Comparison of ENCODE assay signal across 11 mouse cellular contexts in genomic region chr14:59205461-59205860, GRCm38 (mm10). TPM values are rescaled to one million over a fixed set of nuclear protein-coding genes. Genes with fewer than 3 reads are reported as not detected.
DNase-seq lines count a peak whose midpoint lies in the region; ATAC-seq and TF ChIP-seq lines count a peak whose summit lies in the region.
"Had no signal": no experiment of that assay in that cellular context is flagged by ENCODE, and none has a peak within 500 bp of the region (broad histone marks: within the 10 kb centered on the region; RNA-seq: fewer than 3 reads in every experiment).

No protein-coding gene starts in this region.

- TF ChIP-seq CTCF in gastrocnemius, adult 2 months (IDR thresholded peaks at IDR 0.05), result no peak

- no peak for ATAC-seq in embryonic facial prominence, embryonic 12.5 days (ENCODE audit: insufficient number of reproducible peaks, insufficient read depth, low FRiP score, low TSS enrichment)
- no peak for ATAC-seq in hindbrain, embryonic 13.5 days (ENCODE audit: low FRiP score)
- no peak for ATAC-seq in midbrain, embryonic 14.5 days (ENCODE audit: low FRiP score, low TSS enrichment)

- WGBS in embryonic facial prominence, embryonic 12.5 days, result 22% methylated on average over 7 of the region's 7 CpGs
- 25% methylated on average over 7 of the region's 7 CpGs for WGBS in hindbrain, embryonic 13.5 days
- WGBS in midbrain, embryonic 14.5 days, result 17% methylated on average over 7 of the region's 7 CpGs

- DNase-seq in embryo, embryonic 10 days (ENCODE audit: low spot score), result peak; percentile 40
- peak; percentile 45 for DNase-seq in midbrain, embryonic 14.5 days
- DNase-seq in lung, postnatal 25 days (ENCODE audit: low spot score), result no peak
- no peak for DNase-seq in gastrocnemius, adult 2 months
- no peak for DNase-seq in heart, postnatal 36 days
- DNase-seq: kidney, adult 2 months had no signal

- no peak overlapping the region for H3K27ac ChIP-seq in embryonic facial prominence, embryonic 12.5 days
- peak overlapping the region; percentile 67 for H3K27ac ChIP-seq in hindbrain, embryonic 13.5 days
- peak overlapping the region; percentile 63 for H3K27ac ChIP-seq in midbrain, embryonic 14.5 days (replicated peaks; ENCODE audit: low read depth, low read length)
- H3K27ac ChIP-seq in gastrocnemius, adult 2 months, result no peak overlapping the region
- H3K27ac ChIP-seq: lung, embryonic 15.5 days had no signal

- intact Hi-C loops in gastrocnemius, adult 2 months (cut with DNase I), result loop anchor here (10.0 kb wide), 1 partner anchor 1131 kb away; the partner anchor contains the start of gene Fgf9
- intact Hi-C loops in heart, postnatal 36 days (cut with DNase I), result no loop called here

- H3K36me3 ChIP-seq in embryonic facial prominence, embryonic 12.5 days, result no peaks in the 10 kb centered on the region
- H3K36me3 ChIP-seq in hindbrain, embryonic 13.5 days, result peaks cover 5% of the 10 kb centered on the region; the same call in 1 of the 2 replicates
- peaks cover 5% of the 10 kb centered on the region; the same call in 1 of the 2 replicates for H3K36me3 ChIP-seq in midbrain, embryonic 14.5 days (ENCODE audit: control insufficient read depth, insufficient read depth, low read length)
- H3K36me3 ChIP-seq: lung, embryonic 15.5 days had no signal

- 0 out of 2 replicates have a peak overlapping the region, but pooled peaks have one; percentile 20 for H3K9ac ChIP-seq in embryonic facial prominence, embryonic 12.5 days
- peak overlapping the region; percentile 66 for H3K9ac ChIP-seq in hindbrain, embryonic 13.5 days
- peak overlapping the region; percentile 47 for H3K9ac ChIP-seq in midbrain, embryonic 14.5 days (replicated peaks; ENCODE audit: low read length)
- H3K9ac ChIP-seq: lung, embryonic 15.5 days had no signal

- H3K27me3 ChIP-seq in embryonic facial prominence, embryonic 12.5 days, result no peaks in the 10 kb centered on the region
- no peaks in the 10 kb centered on the region for H3K27me3 ChIP-seq in hindbrain, embryonic 13.5 days
- H3K27me3 ChIP-seq in midbrain, embryonic 14.5 days (ENCODE audit: control insufficient read depth, insufficient read depth, low read length), result no peaks in the 10 kb centered on the region
- H3K27me3 ChIP-seq: lung, embryonic 15.5 days had no signal

- peaks cover 55% of the 10 kb centered on the region for H3K4me1 ChIP-seq in embryonic facial prominence, embryonic 12.5 days
- peaks cover 54% of the 10 kb centered on the region for H3K4me1 ChIP-seq in hindbrain, embryonic 13.5 days (replicated peaks)
- peaks cover 39% of the 10 kb centered on the region for H3K4me1 ChIP-seq in midbrain, embryonic 14.5 days (ENCODE audit: control insufficient read depth, insufficient read depth, low read length)

- no peaks in the 10 kb centered on the region for H3K9me3 ChIP-seq in embryonic facial prominence, embryonic 12.5 days
- no peaks in the 10 kb centered on the region for H3K9me3 ChIP-seq in hindbrain, embryonic 13.5 days
- no peaks in the 10 kb centered on the region for H3K9me3 ChIP-seq in midbrain, embryonic 14.5 days (ENCODE audit: control insufficient read depth, low read length)
- H3K9me3 ChIP-seq: lung, embryonic 15.5 days had no signal

- no peak overlapping the region for H3K4me3 ChIP-seq in embryonic facial prominence, embryonic 12.5 days
- H3K4me3 ChIP-seq in hindbrain, embryonic 13.5 days, result peak overlapping the region; percentile 7; the same call in 1 of the 2 replicates
- H3K4me3 ChIP-seq in midbrain, embryonic 14.5 days (replicated peaks; ENCODE audit: low read depth, low read length), result peak overlapping the region; percentile 8; the same call in 1 of the 2 replicates
- no peak overlapping the region for H3K4me3 ChIP-seq in gastrocnemius, adult 2 months
- H3K4me3 ChIP-seq: lung, embryonic 15.5 days had no signal

- peak overlapping the region; percentile 25 for H3K4me2 ChIP-seq in embryonic facial prominence, embryonic 12.5 days (replicated peaks)
- peak overlapping the region; percentile 39 for H3K4me2 ChIP-seq in hindbrain, embryonic 13.5 days
- H3K4me2 ChIP-seq in midbrain, embryonic 14.5 days (ENCODE audit: low read length), result peak overlapping the region; percentile 88
- H3K4me2 ChIP-seq: lung, embryonic 15.5 days had no signal

RNA-seq across cellular contexts. Expression of gene Rcbtb1, which starts 4.5 kb away (rescaled TPM):
- 116 and 120 TPM in 2 replicates for polyA plus RNA-seq in embryonic facial prominence, embryonic 12.5 days (2016; fragmentation: Nextera tagmentation; extraction: Ambion mirVana)
- 64.4 and 65.6 TPM in 2 replicates for polyA plus RNA-seq in hindbrain, embryonic 13.5 days (2015; fragmentation: Nextera tagmentation; extraction: Ambion mirVana)
- 53.1 and 79.4 TPM in 2 replicates for polyA plus RNA-seq in midbrain, embryonic 14.5 days (2014; fragmentation: Nextera tagmentation; extraction: Ambion mirVana)
- 10 to 100 TPM; 11.1 to 12.7 TPM for total RNA-seq in gastrocnemius, adult 2 months (2021)
- total RNA-seq in heart, postnatal 36 days (2021), result 10 to 100 TPM in 1 of 2 experiments, 1 to 10 TPM in 1; 9.2 to 14.0 TPM

RNA-seq across cellular contexts. Expression of gene Gm5142, which starts 26.9 kb away (rescaled TPM):
- not detected in 2 replicates for polyA plus RNA-seq in embryonic facial prominence, embryonic 12.5 days (2016; fragmentation: Nextera tagmentation; extraction: Ambion mirVana)
- not detected in 2 replicates for polyA plus RNA-seq in hindbrain, embryonic 13.5 days (2015; fragmentation: Nextera tagmentation; extraction: Ambion mirVana)
- polyA plus RNA-seq in midbrain, embryonic 14.5 days (2014; fragmentation: Nextera tagmentation; extraction: Ambion mirVana), result not detected in 2 replicates
- total RNA-seq in gastrocnemius, adult 2 months (2021), result not detected
- not detected for total RNA-seq in heart, postnatal 36 days (2021)
- total RNA-seq: common myeloid progenitor, adult 5-6 weeks had no signal
- polyA plus RNA-seq: heart, embryonic 14.5 days; lung, embryonic 15.5 days had no signal

RNA-seq across cellular contexts. Expression of gene Gm6904, which starts 54.6 kb away (rescaled TPM):
- polyA plus RNA-seq in embryonic facial prominence, embryonic 12.5 days (2016; fragmentation: Nextera tagmentation; extraction: Ambion mirVana), result not detected in 2 replicates
- not detected in 2 replicates for polyA plus RNA-seq in hindbrain, embryonic 13.5 days (2015; fragmentation: Nextera tagmentation; extraction: Ambion mirVana)
- not detected in 2 replicates for polyA plus RNA-seq in midbrain, embryonic 14.5 days (2014; fragmentation: Nextera tagmentation; extraction: Ambion mirVana)
- total RNA-seq in gastrocnemius, adult 2 months (2021), result not detected
- total RNA-seq in heart, postnatal 36 days (2021), result not detected
- polyA plus RNA-seq: heart, embryonic 14.5 days had no signal

Comparison
In these comparisons a context has a peak if more than half of its experiments do, and no peak if none do; other contexts are left out.
1. DNase-seq: peak in embryo, embryonic 10 days (single experiment) and midbrain, embryonic 14.5 days (single experiment); none in lung, postnatal 25 days (single experiment), gastrocnemius, adult 2 months (single experiment) and heart, postnatal 36 days (0 of 2).
2. H3K27ac ChIP-seq: peak in hindbrain, embryonic 13.5 days (single experiment) and midbrain, embryonic 14.5 days (single experiment); none in embryonic facial prominence, embryonic 12.5 days (single experiment) and gastrocnemius, adult 2 months (single experiment).
3. H3K4me2 ChIP-seq: peak in every context shown above with its lines; median percentile 88 in midbrain, embryonic 14.5 days; 39 in hindbrain, embryonic 13.5 days; 25 in embryonic facial prominence, embryonic 12.5 days.
4. H3K4me3 ChIP-seq: peak in hindbrain, embryonic 13.5 days (single experiment) and midbrain, embryonic 14.5 days (single experiment); none in embryonic facial prominence, embryonic 12.5 days (single experiment) and gastrocnemius, adult 2 months (single experiment).
5. Peak in every context shown above with its lines, with median percentiles within 50 percentile points of each other: H3K9ac ChIP-seq.